Mouse (Mus musculus): Measurements from ENCODE around the gene Prl7a1.

Gene Prl7a1

GRCm38 (mm10) chr13:27642393-27642792 lies at the start of gene Prl7a1:
Gene Prl7a1 (minus strand): TSS chr13:27642493.
- no peak for DNase-seq (ENCODE audit: low spot score in 2 of 2)

- DNase-seq (ENCODE audit: low spot score in 2 of 2): no peak
These were observed 25.6 kb upstream of the Prl7a1 start, which contains the start of gene Prl7a2 for GRCm38 (mm10) chr13:27667936-27668335. Gene Prl7a2 (minus strand): TSS chr13:27668036.

DNA sequence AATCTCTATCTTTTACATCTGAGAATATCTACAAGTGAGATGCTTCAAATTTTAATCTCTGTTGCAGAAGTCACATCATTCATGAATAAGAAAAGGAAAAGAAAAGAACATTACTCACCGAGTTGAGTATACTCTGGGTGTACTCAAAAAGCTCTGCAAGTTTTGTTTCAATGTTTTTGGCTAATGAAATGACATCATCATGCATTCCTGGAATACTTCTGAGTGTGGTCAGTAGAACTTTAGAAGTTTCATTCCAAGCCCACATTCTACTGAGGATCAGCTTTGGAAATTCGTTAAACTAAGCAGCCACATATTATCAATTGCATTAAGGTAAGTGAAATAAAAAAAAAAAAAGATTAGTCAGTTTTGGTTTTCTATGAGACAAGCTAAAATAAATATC lies 18.5 kb upstream of the Prl7a1 start:
- DNase-seq (ENCODE audit: low spot score in 2 of 2): no peak

DNA sequence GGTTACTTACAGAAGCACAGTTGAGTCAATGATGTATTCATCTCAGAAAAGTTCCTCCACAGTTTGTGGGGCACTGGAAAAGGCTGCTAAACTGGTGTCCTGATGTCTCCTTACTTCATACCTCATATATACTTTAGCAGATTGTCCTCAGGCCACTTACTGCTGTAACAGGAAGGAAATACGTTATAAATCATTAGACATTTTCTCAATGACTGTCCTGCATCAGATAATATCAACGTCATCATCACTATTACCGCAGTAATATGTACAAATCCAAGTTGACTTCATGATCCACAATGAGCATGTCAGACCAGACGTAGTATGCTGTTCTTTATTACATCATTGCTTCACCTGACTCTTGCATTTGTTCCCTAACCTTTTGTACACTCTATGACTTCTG lies 31.8 kb downstream of the Prl7a1 start, which contains the start of gene Prl7b1:
Gene Prl7b1, minus strand, starts transcription at position 101 of the 400 bp plus-strand sequence.
- DNase-seq (ENCODE audit: low spot score in 2 of 2): no peak

Measured in right cerebral cortex, postnatal 36 days (tissue).